Mouse (Mus musculus) stomach, embryonic 15.5 days (tissue): ENCODE results near the gene Cog6. TPM values are rescaled to one million over a fixed set of nuclear protein-coding genes. Genes with fewer than 3 reads are reported as not detected.

Source experiments
- ATAC-seq: fragments of 200-750 bp; cut with Nextera tagmentation; 2 replicates; pipeline ENCODE4 v1.8.0; 2017; ENCODE audit warnings: low read depth, moderate number of reproducible peaks, moderate TSS enrichment; ENCODE audit not compliant: insufficient read depth, low FRiP score
- H3K27ac ChIP-seq: fragments of 300-500 bp; sonication (generic); 2 replicates; pipeline ENCODE4 v1.5.1; 2015; ENCODE audit warnings: mild to moderate bottlenecking, inconsistent platforms
- H3K27me3 ChIP-seq: fragments of 300-500 bp; sonication (generic); replicated peaks from 2 replicates; pipeline ENCODE4 v1.6.1; 2015; ENCODE audit warnings: inconsistent platforms
- H3K36me3 ChIP-seq: fragments of 300-500 bp; sonication (generic); 2 replicates; pipeline ENCODE4 v1.6.1; 2015; ENCODE audit warnings: inconsistent platforms
- H3K4me1 ChIP-seq: fragments of 300-500 bp; sonication (generic); 2 replicates; pipeline ENCODE4 v1.6.1; 2015; ENCODE audit warnings: inconsistent platforms
- H3K4me2 ChIP-seq: fragments of 300-500 bp; sonication (generic); 2 replicates; pipeline ENCODE4 v1.6.1; 2015; ENCODE audit warnings: mild to moderate bottlenecking, inconsistent platforms
- H3K4me3 ChIP-seq: fragments of 300-500 bp; sonication (generic); replicated peaks from 2 replicates; pipeline ENCODE4 v1.5.1; 2015; ENCODE audit warnings: inconsistent platforms
- H3K9ac ChIP-seq: fragments of 300-500 bp; sonication (generic); 2 replicates; pipeline ENCODE4 v1.6.1; 2015; ENCODE audit warnings: inconsistent platforms
- H3K9me3 ChIP-seq: fragments of 300-500 bp; sonication (generic); 2 replicates; pipeline ENCODE4 v1.6.1; 2016; ENCODE audit warnings: inconsistent platforms
- WGBS: fragments of 180-500 bp; shearing (Covaris S2); methylation state at CpG from one replicate; pipeline ENCODE4 v1.1.7; 2015; 5-methylcytosine and 5-hydroxymethylcytosine counted together
- polyA plus RNA-seq: library from polyadenylated mRNA; unstranded; fragments of >200 nt; fragmentation: Nextera tagmentation; extraction: Ambion mirVana; gene quantifications from 2 replicates; pipeline ENCODE4 v1.2.1, GENCODE M21; 2015

The Cog6 gene
- polyA plus RNA-seq, 1 experiment from 2014 or later, result 42.4 TPM

DNA sequence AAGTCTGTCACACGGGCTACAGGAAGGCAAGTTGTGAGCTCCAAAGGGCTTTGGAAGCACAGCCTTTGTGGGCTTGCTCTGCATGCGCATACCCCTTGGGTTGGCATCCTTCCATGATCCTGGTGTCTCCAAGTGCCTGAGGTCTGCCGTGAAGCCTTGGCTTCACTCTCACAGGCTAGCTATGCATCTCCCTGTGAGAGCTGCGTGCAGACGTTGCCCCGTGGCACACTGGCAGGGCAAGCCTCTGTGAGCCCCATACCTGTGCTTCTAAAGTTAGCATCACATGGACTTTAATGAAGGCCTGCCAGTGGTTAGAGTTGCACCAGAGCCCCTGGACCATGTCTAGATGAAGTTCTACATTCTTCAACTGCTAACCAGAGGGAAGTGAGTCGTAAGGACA, 59.2 kb downstream of the Cog6 start:
- Histone ChIP-seq H3K4me2 (no peak overlapping the region), H3K36me3 (no peaks in the 10 kb centered on the region), H3K9ac (no peak overlapping the region), H3K4me1 (peaks cover 6% of the 10 kb centered on the region), H3K27ac (no peak overlapping the region), H3K9me3 (no peaks in the 10 kb centered on the region), H3K4me3 (no peak overlapping the region), H3K27me3 (no peaks in the 10 kb centered on the region)
- no peak for ATAC-seq
- WGBS, result 90% methylated on average over 7 of the region's 7 CpGs

- Histone ChIP-seq H3K9me3 (no peaks in the 10 kb centered on the region), H3K36me3 (no peaks in the 10 kb centered on the region), H3K27ac (no peak overlapping the region; the same call in 1 of the 2 replicates), H3K4me2 (no peak overlapping the region), H3K4me1 (peaks cover 6% of the 10 kb centered on the region), H3K27me3 (no peaks in the 10 kb centered on the region), H3K4me3 (no peak overlapping the region), H3K9ac (no peak overlapping the region)
- 78% methylated on average over 11 of the region's 11 CpGs for WGBS
- no peak for ATAC-seq
Observed at GRCm38 (mm10) chr3:52956236-52956635, 60.8 kb downstream of the Cog6 start.

DNA sequence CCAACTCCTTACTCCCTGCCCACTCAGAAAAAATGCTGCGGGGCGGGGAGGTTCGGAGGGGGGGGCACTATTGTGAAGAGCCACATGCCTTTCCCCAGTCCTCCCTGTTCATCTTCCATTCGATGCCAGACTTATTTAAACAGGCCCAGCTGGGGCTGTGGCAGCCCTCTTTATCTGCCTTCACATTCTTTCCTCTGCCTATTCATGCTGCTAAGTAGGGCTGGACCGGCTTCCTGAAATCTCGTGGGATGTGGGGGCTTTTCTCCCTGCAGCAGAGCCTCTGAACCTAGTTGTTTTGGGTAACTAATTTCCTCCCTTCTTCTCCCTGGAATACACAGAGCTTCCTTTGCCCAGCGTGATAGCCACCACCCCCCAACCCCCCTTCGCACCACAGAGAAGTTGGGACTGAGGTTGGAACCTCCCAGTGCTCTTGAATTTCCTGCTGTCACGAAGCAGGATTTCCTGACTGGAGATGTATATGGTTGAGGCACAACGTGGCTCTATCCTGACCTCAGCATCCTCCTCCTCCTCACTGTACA, 61.5 kb downstream of the Cog6 start:
- peak overlapping the region; percentile 5; the same call in 1 of the 2 replicates for H3K4me2 ChIP-seq
- peak; percentile 50; the same call in 1 of the 2 replicates for ATAC-seq
- WGBS, result 17% methylated on average over 10 of the region's 10 CpGs

DNA sequence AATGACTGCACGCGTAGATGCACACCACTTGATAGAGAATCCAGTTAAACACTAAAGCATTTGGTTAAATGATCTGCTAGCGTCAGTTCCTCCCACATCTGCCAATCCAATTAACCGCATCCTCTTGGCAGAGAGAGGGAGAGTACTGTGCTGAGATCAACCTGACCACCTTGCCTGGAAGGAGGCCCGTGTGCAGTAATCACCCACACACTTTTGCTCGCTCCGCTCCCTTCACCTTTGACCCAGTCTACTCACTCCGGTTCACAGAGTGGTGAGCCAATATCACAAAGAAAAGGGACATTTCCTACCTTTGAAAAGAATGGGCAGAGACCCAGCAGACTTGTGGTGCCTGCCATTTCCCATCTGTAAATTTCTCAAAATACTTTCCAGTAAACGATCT, 62.4 kb downstream of the Cog6 start:
- no peak overlapping the region for H3K4me3 ChIP-seq

More for the DNA sequence above, 61.5 kb downstream of the Cog6 start:
- Histone ChIP-seq H3K27me3 (no peaks in the 10 kb centered on the region), H3K4me1 (peaks cover 6% of the 10 kb centered on the region), H3K4me3 (no peak overlapping the region), H3K9me3 (no peaks in the 10 kb centered on the region), H3K27ac (no peak overlapping the region; the same call in 1 of the 2 replicates), H3K36me3 (no peaks in the 10 kb centered on the region), H3K9ac (no peak overlapping the region)

GRCm38 (mm10) chr3:52953831-52954230, 63.2 kb downstream of the Cog6 start:
- no peaks in the 10 kb centered on the region for H3K36me3 ChIP-seq
- H3K27ac ChIP-seq, result no peak overlapping the region
- ATAC-seq, result no peak
- 74% methylated on average over 1 of the region's 1 CpGs for WGBS
- H3K4me3 ChIP-seq, result no peak overlapping the region
- H3K9ac ChIP-seq, result no peak overlapping the region
- H3K4me1 ChIP-seq, result peaks cover 6% of the 10 kb centered on the region
- H3K9me3 ChIP-seq, result no peaks in the 10 kb centered on the region
- H3K27me3 ChIP-seq, result no peaks in the 10 kb centered on the region
- H3K4me2 ChIP-seq, result no peak overlapping the region

More for the DNA sequence above, 62.4 kb downstream of the Cog6 start:
- 70% methylated on average over 9 of the region's 9 CpGs for WGBS
- no peak for ATAC-seq
- H3K4me1 ChIP-seq, result peaks cover 6% of the 10 kb centered on the region
- no peaks in the 10 kb centered on the region for H3K27me3 ChIP-seq
- H3K36me3 ChIP-seq, result no peaks in the 10 kb centered on the region
- no peaks in the 10 kb centered on the region for H3K9me3 ChIP-seq
- H3K9ac ChIP-seq, result no peak overlapping the region
- no peak overlapping the region for H3K4me2 ChIP-seq
- no peak overlapping the region for H3K27ac ChIP-seq

DNA sequence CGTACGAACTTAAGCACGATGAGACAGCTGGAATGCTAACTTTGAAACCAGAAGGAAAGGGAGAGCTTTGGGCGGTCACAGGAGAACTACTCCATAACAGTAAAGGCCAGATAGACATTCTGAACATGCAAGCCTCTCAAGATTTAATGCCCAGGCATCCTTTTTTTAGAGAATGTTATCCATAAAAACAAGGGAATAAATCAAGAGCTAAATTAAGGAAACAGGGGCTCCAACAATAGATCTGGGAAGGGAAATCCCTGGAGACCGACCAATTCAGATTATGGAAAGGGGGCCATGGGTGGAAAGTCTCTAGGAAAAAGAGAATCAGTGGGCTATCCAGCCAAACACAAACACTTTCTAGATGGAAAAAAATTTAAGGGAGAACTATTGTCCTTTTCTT, 68.2 kb downstream of the Cog6 start:
- Histone ChIP-seq H3K27ac (no peak overlapping the region), H3K9me3 (no peaks in the 10 kb centered on the region), H3K4me3 (no peak overlapping the region), H3K9ac (no peak overlapping the region), H3K4me2 (no peak overlapping the region), H3K27me3 (no peaks in the 10 kb centered on the region), H3K36me3 (no peaks in the 10 kb centered on the region), H3K4me1 (no peaks in the 10 kb centered on the region)
- ATAC-seq, result no peak
- WGBS, result 86% methylated on average over 5 of the region's 5 CpGs

GRCm38 (mm10) chr3:52947444-52947843, 69.6 kb downstream of the Cog6 start:
- Histone ChIP-seq H3K27ac (no peak overlapping the region), H3K9me3 (no peaks in the 10 kb centered on the region), H3K4me2 (no peak overlapping the region), H3K4me3 (no peak overlapping the region), H3K36me3 (no peaks in the 10 kb centered on the region), H3K9ac (no peak overlapping the region), H3K4me1 (no peaks in the 10 kb centered on the region), H3K27me3 (no peaks in the 10 kb centered on the region)
- ATAC-seq, result no peak
- WGBS, result 85% methylated on average over 5 of the region's 5 CpGs

DNA sequence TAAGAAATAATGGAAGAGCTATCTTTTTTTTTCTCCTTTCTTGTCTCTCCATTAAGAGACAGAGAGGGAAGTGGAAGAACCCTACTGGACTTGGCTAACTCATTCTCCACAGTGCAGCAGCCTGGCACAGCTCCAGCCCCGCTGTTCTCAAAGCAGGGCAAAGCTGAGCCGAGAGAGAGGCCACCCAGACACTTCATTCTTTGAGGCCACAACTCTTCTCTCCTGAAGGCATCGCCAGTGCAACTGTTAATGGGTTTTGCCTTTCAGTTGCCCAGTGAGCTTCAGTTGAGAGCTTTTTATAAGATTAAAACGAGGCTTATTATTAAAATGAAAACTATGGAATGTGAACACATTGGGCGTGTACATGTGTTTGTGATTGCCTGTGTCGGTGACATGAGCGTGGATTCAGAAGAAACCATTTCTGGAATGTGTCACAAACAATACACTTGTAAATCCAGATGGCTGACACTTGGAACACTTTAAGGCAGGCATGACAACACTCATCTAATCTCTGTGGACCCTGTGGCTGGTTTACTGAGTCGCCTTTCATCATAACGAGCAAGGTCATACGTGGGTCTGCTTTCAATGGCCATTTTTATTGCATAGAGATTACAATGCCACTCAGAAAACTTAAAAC, 76.1 kb downstream of the Cog6 start:
- Histone ChIP-seq H3K9me3 (no peaks in the 10 kb centered on the region), H3K9ac (no peak overlapping the region), H3K4me1 (no peaks in the 10 kb centered on the region), H3K4me3 (no peak overlapping the region), H3K36me3 (no peaks in the 10 kb centered on the region), H3K4me2 (no peak overlapping the region), H3K27ac (no peak overlapping the region), H3K27me3 (no peaks in the 10 kb centered on the region)
- ATAC-seq, result no peak
- 34% methylated on average over 10 of the region's 10 CpGs for WGBS

DNA sequence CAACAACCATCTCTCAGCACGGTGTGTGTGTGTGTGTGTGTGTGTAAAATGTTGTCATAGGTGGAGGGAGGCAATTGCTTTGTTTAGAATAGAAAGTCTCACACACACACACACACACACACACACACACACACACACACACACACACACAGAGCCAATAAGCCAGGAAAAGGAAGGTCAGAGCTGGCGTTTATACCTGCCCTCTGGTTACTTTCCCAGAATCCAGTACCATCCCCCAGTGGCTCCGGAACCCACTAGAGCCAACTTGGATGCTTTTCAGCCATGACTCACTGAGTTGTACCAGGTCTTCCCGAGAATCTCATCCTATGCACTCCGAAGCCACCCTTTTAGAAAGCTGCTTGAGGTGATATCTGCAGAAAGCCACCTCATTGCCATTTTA, 78.6 kb downstream of the Cog6 start:
- Histone ChIP-seq H3K4me1 (no peaks in the 10 kb centered on the region), H3K27me3 (no peaks in the 10 kb centered on the region), H3K9ac (no peak overlapping the region), H3K36me3 (no peaks in the 10 kb centered on the region), H3K4me3 (no peak overlapping the region), H3K27ac (no peak overlapping the region), H3K4me2 (no peak overlapping the region), H3K9me3 (no peaks in the 10 kb centered on the region)
- ATAC-seq, result no peak
- 59% methylated on average over 5 of the region's 5 CpGs for WGBS

- WGBS, result 72% methylated on average over 6 of the region's 6 CpGs
- no peaks in the 10 kb centered on the region for H3K9me3 ChIP-seq
- H3K4me2 ChIP-seq, result no peak overlapping the region
- H3K27ac ChIP-seq, result no peak overlapping the region
- no peaks in the 10 kb centered on the region for H3K4me1 ChIP-seq
- H3K36me3 ChIP-seq, result no peaks in the 10 kb centered on the region
- H3K4me3 ChIP-seq, result no peak overlapping the region
- H3K27me3 ChIP-seq, result no peaks in the 10 kb centered on the region
- no peak overlapping the region for H3K9ac ChIP-seq
- ATAC-seq, result no peak
Observed at GRCm38 (mm10) chr3:52937739-52938306, 79.2 kb downstream of the Cog6 start.

DNA sequence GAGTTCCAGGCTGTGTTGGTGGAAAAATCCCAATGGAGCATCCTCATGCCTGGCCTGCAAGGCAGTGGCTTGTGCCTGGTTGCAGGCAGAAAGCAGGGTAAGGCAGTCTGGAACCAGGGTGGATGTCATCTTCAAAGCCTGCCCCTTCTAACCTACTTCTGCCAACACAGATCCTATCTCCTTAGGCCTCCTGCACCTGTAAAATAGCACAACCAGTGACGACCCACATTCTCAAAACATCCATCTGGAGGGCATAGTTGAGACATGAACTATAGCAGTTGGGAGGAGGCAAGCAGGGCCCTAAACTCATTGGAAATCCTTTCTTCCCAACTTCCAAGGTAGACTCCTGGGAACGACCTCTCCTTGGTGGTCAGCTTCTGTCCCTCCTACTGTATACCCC, 85.1 kb downstream of the Cog6 start:
- Histone ChIP-seq H3K36me3 (no peaks in the 10 kb centered on the region), H3K9ac (no peak overlapping the region), H3K4me3 (no peak overlapping the region), H3K4me2 (no peak overlapping the region), H3K4me1 (no peaks in the 10 kb centered on the region), H3K27ac (no peak overlapping the region), H3K27me3 (no peaks in the 10 kb centered on the region), H3K9me3 (no peaks in the 10 kb centered on the region)
- WGBS, result 70% methylated on average over 2 of the region's 2 CpGs
- no peak for ATAC-seq
